Mouse (Mus musculus) limb, embryonic 14.5 days (tissue): ENCODE measurements around the gene Coq4. TPM values are rescaled to one million over a fixed set of nuclear protein-coding genes. Genes with fewer than 3 reads are reported as not detected.

Source experiments
- ATAC-seq: fragments of 200-750 bp; cut with Nextera tagmentation; 2 replicates; pipeline ENCODE4 v1.8.0; 2017; ENCODE audit warnings: low read depth, moderate number of reproducible peaks, moderate TSS enrichment; ENCODE audit not compliant: low FRiP score
- DNase-seq: peaks from one replicate; pipeline ENCODE4 v3.0.0-alpha.2; 2015; ENCODE audit warnings: low spot score
- H3K27ac ChIP-seq: fragments of 300-500 bp; sonication (generic); replicated peaks from 2 replicates; pipeline ENCODE4 v1.5.1; 2014; ENCODE audit warnings: low read depth, mild to moderate bottlenecking, low read length, moderate library complexity, mixed read lengths
- H3K27me3 ChIP-seq: fragments of 300-500 bp; sonication (generic); 2 replicates; pipeline ENCODE4 v1.6.1; 2014; ENCODE audit warnings: low read length, mixed read lengths; ENCODE audit not compliant: control insufficient read depth, insufficient read depth
- H3K36me3 ChIP-seq: fragments of 300-500 bp; sonication (generic); 2 replicates; pipeline ENCODE4 v1.6.1; 2014; ENCODE audit warnings: mild to moderate bottlenecking, low read length, moderate library complexity, mixed read lengths; ENCODE audit not compliant: control insufficient read depth, insufficient read depth
- H3K4me1 ChIP-seq: fragments of 300-500 bp; sonication (generic); 2 replicates; pipeline ENCODE4 v1.6.1; 2014; ENCODE audit warnings: antibody characterized with exemption, low read length, mixed read lengths; ENCODE audit not compliant: control insufficient read depth, insufficient read depth
- H3K4me2 ChIP-seq: fragments of 300-500 bp; sonication (generic); replicated peaks from 2 replicates; pipeline ENCODE4 v1.6.1; 2014; ENCODE audit warnings: low read depth, mild to moderate bottlenecking, low read length, moderate library complexity; ENCODE audit not compliant: severe bottlenecking
- H3K4me3 ChIP-seq: fragments of 300-500 bp; sonication (generic); replicated peaks from 2 replicates; pipeline ENCODE4 v1.5.1; 2014; ENCODE audit warnings: low read length
- H3K9ac ChIP-seq: fragments of 300-500 bp; sonication (generic); 2 replicates; pipeline ENCODE4 v1.6.1; 2014; ENCODE audit warnings: mild to moderate bottlenecking, low read depth, low read length, moderate library complexity; ENCODE audit not compliant: severe bottlenecking
- H3K9me3 ChIP-seq: fragments of 300-500 bp; sonication (generic); 2 replicates; pipeline ENCODE4 v1.6.1; 2016; ENCODE audit warnings: low read length; ENCODE audit not compliant: control insufficient read depth
- POLR2A ChIP-seq: fragments of 200-500 bp; IDR thresholded peaks from 2 replicates; pipeline ENCODE4 v1.8.0; 2012; ENCODE audit warnings: inconsistent platforms, mild to moderate bottlenecking, moderate library complexity, borderline replicate concordance; ENCODE audit not compliant: insufficient read depth, insufficient read length; ENCODE audit errors: extremely low read depth
- WGBS: fragments of 180-500 bp; shearing (Covaris S2); extraction: QIAGEN DNeasy Blood & Tissue Kit; methylation state at CpG from one replicate; pipeline ENCODE4 v1.1.7; 2014; 5-methylcytosine and 5-hydroxymethylcytosine counted together
- polyA plus RNA-seq, 2 experiments: library from polyadenylated mRNA; depleted of rRNA in 1 of 2; stranded (reverse) in 1 of 2; unstranded in 1 of 2; fragments of >200 nt; fragmentation: Nextera tagmentation in 1 of 2; extraction: Ambion mirVana in 1 of 2; gene quantifications; 2 replicates each; pipeline versions ENCODE4 v1.2.1 to v1.2.3; 2012 to 2014

Gene Coq4
- polyA plus RNA-seq, 2 experiments = 27.2 to 29.4 TPM

- Histone ChIP-seq H3K9me3 (no peaks in the 10 kb centered on the region), H3K27me3 (peaks cover 15% of the 10 kb centered on the region), H3K9ac (no peak overlapping the region), H3K36me3 (peaks cover 68% of the 10 kb centered on the region), H3K4me2 (no peak overlapping the region), H3K27ac (no peak overlapping the region), H3K4me3 (no peak overlapping the region), H3K4me1 (no peaks in the 10 kb centered on the region)
- 61% methylated on average over 4 of the region's 4 CpGs for WGBS
- ATAC-seq (no peak), DNase-seq (no peak)
- no peak for TF ChIP-seq POLR2A
These were observed 52.2 kb downstream of the Coq4 start for GRCm38 (mm10) chr2:29839460-29839859.

GRCm38 (mm10) chr2:29843231-29844105, 56.2 kb downstream of the Coq4 start:
- Histone ChIP-seq H3K4me2 (no peak overlapping the region), H3K36me3 (peaks cover 46% of the 10 kb centered on the region), H3K9me3 (no peaks in the 10 kb centered on the region), H3K9ac (no peak overlapping the region), H3K4me3 (no peak overlapping the region), H3K27me3 (peaks cover 46% of the 10 kb centered on the region), H3K27ac (no peak overlapping the region), H3K4me1 (peaks cover 7% of the 10 kb centered on the region)
- no peak for ATAC-seq
- WGBS = 74% methylated on average over 9 of the region's 9 CpGs
- DNase-seq = no peak
- TF ChIP-seq POLR2A = no peak

GRCm38 (mm10) chr2:29844115-29844514, 56.8 kb downstream of the Coq4 start:
- Histone ChIP-seq H3K27me3 (peaks cover 46% of the 10 kb centered on the region), H3K9ac (no peak overlapping the region), H3K36me3 (peaks cover 41% of the 10 kb centered on the region), H3K27ac (no peak overlapping the region), H3K4me3 (no peak overlapping the region), H3K9me3 (no peaks in the 10 kb centered on the region), H3K4me1 (peaks cover 7% of the 10 kb centered on the region), H3K4me2 (no peak overlapping the region)
- no peak for TF ChIP-seq POLR2A
- no peak for ATAC-seq
- no peak for DNase-seq
- 81% methylated on average over 2 of the region's 2 CpGs for WGBS

- Histone ChIP-seq H3K36me3 (peaks cover 41% of the 10 kb centered on the region), H3K9me3 (no peaks in the 10 kb centered on the region), H3K4me2 (no peak overlapping the region), H3K27ac (no peak overlapping the region), H3K4me3 (no peak overlapping the region), H3K9ac (no peak overlapping the region), H3K4me1 (peaks cover 7% of the 10 kb centered on the region), H3K27me3 (peaks cover 46% of the 10 kb centered on the region)
- no peak for ATAC-seq
- TF ChIP-seq POLR2A = no peak
- no peak for DNase-seq
- WGBS = 23% methylated on average over 3 of the region's 3 CpGs
These were observed 57.4 kb downstream of the Coq4 start for GRCm38 (mm10) chr2:29844661-29845060.

GRCm38 (mm10) chr2:29845636-29846035, 58.3 kb downstream of the Coq4 start:
- 11% methylated on average over 25 of the region's 25 CpGs for WGBS
- H3K27me3 ChIP-seq = peaks cover 46% of the 10 kb centered on the region
- ATAC-seq (no peak), DNase-seq (no peak)
- H3K9ac ChIP-seq = peak overlapping the region; percentile 34; the same call in 1 of the 2 replicates
- H3K36me3 ChIP-seq = peaks cover 39% of the 10 kb centered on the region
- H3K4me3 ChIP-seq = peak overlapping the region; percentile 26
- peak overlapping the region; percentile 43 for H3K4me2 ChIP-seq
- H3K27ac ChIP-seq = no peak overlapping the region
- peaks cover 7% of the 10 kb centered on the region for H3K4me1 ChIP-seq
- H3K9me3 ChIP-seq = no peaks in the 10 kb centered on the region
- no peak for TF ChIP-seq POLR2A
